Mouse (Mus musculus): ENCODE measurements around the gene Pfkl.

- no peak for TF ChIP-seq CTCF (IDR thresholded peaks at IDR 0.05; ENCODE audit: insufficient read depth, low read depth, low read length)
- TF ChIP-seq POLR2A (IDR thresholded peaks at IDR 0.05; ENCODE audit: insufficient read depth, low read depth, low read length): no peak
These were observed 3.0 kb upstream of the Pfkl start for GRCm38 (mm10) chr10:78012661-78013495.

Data from olfactory bulb, adult 2 months (tissue).